Mouse (Mus musculus): ENCODE data around the gene Prl8a8. TPM values are rescaled to one million over a fixed set of nuclear protein-coding genes. Genes with fewer than 3 reads are reported as not detected.

The Prl8a8 gene
- polyA plus RNA-seq (2015; fragmentation: Nextera tagmentation; extraction: Ambion mirVana) = not detected in 2 replicates

DNA sequence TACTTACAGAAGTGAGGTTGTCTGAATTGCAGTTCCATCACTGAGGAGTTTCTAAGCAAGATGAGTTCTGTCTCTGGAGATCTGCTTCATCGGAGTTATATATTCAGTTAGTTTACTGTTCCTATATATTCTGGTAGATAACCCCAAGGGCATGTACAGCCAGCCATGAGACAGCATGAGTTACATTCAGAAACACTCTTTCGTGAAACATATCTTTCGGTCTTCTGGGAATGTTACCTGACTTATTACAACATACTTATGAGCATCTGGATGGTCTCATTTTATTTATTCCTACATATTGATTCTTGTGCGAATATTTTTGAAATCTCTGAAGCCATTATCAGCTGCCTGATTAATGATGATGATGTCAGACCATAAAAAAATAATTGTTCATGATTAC lies at the start of gene Prl8a8:
Gene Prl8a8 (minus strand): TSS at position 101 of the 400 bp plus-strand sequence.
- Histone ChIP-seq H3K9ac (ENCODE audit: low read depth, low read length) (no peak within 1 kb of the TSS), H3K9me3 (replicated peaks; ENCODE audit: control insufficient read depth, low read length) (no peaks in the 10 kb centered on the region), H3K4me1 (ENCODE audit: control insufficient read depth, low read depth, low read length) (no peaks in the 10 kb centered on the region), H3K27ac (ENCODE audit: low read length) (no peak within 1 kb of the TSS), H3K4me2 (ENCODE audit: low read depth, low read length) (no peak within 1 kb of the TSS), H3K27me3 (ENCODE audit: control insufficient read depth, insufficient read depth, low read depth, low read length) (no peaks in the 10 kb centered on the region), H3K4me3 (ENCODE audit: low read depth, low read length) (no peak within 1 kb of the TSS), H3K36me3 (ENCODE audit: control insufficient read depth, insufficient read depth) (no peaks in the 10 kb centered on the region)
- no peak for ATAC-seq (ENCODE audit: low read depth)
- WGBS (ENCODE audit: insufficient replicate concordance) = 65% methylated on average over 4 of the region's 4 CpGs

GRCm38 (mm10) chr13:27553336-27553735 lies 40.3 kb upstream of the Prl8a8 start:
- Histone ChIP-seq H3K9ac (ENCODE audit: low read depth, low read length) (no peak overlapping the region), H3K27ac (ENCODE audit: low read length) (no peak overlapping the region), H3K4me2 (ENCODE audit: low read depth, low read length) (no peak overlapping the region), H3K4me3 (ENCODE audit: low read depth, low read length) (no peak overlapping the region), H3K36me3 (ENCODE audit: control insufficient read depth, insufficient read depth) (no peaks in the 10 kb centered on the region), H3K27me3 (ENCODE audit: control insufficient read depth, insufficient read depth, low read depth, low read length) (no peaks in the 10 kb centered on the region), H3K9me3 (replicated peaks; ENCODE audit: control insufficient read depth, low read length) (no peaks in the 10 kb centered on the region), H3K4me1 (ENCODE audit: control insufficient read depth, low read depth, low read length) (no peaks in the 10 kb centered on the region)
- no peak for ATAC-seq (ENCODE audit: low read depth)

GRCm38 (mm10) chr13:27523156-27523555 lies 10.1 kb upstream of the Prl8a8 start:
- Histone ChIP-seq H3K9ac (ENCODE audit: low read depth, low read length) (no peak overlapping the region), H3K4me1 (ENCODE audit: control insufficient read depth, low read depth, low read length) (no peaks in the 10 kb centered on the region), H3K27ac (ENCODE audit: low read length) (no peak overlapping the region), H3K9me3 (replicated peaks; ENCODE audit: control insufficient read depth, low read length) (no peaks in the 10 kb centered on the region), H3K4me2 (ENCODE audit: low read depth, low read length) (no peak overlapping the region), H3K4me3 (ENCODE audit: low read depth, low read length) (no peak overlapping the region), H3K27me3 (ENCODE audit: control insufficient read depth, insufficient read depth, low read depth, low read length) (no peaks in the 10 kb centered on the region), H3K36me3 (ENCODE audit: control insufficient read depth, insufficient read depth) (no peaks in the 10 kb centered on the region)
- no peak for ATAC-seq (ENCODE audit: low read depth)
- WGBS (ENCODE audit: insufficient replicate concordance) = 60% methylated on average over 4 of the region's 4 CpGs

- WGBS (ENCODE audit: insufficient replicate concordance) = 43% methylated on average over 1 of the region's 1 CpGs
- no peak overlapping the region for H3K27ac ChIP-seq (ENCODE audit: low read length)
These were observed 5.4 kb downstream of the Prl8a8 start for GRCm38 (mm10) chr13:27507645-27508044.

More at GRCm38 (mm10) chr13:27507645-27508044, 5.4 kb downstream of the Prl8a8 start:
- Histone ChIP-seq H3K27me3 (ENCODE audit: control insufficient read depth, insufficient read depth, low read depth, low read length) (no peaks in the 10 kb centered on the region), H3K4me1 (ENCODE audit: control insufficient read depth, low read depth, low read length) (no peaks in the 10 kb centered on the region), H3K9me3 (replicated peaks; ENCODE audit: control insufficient read depth, low read length) (no peaks in the 10 kb centered on the region), H3K36me3 (ENCODE audit: control insufficient read depth, insufficient read depth) (no peaks in the 10 kb centered on the region), H3K9ac (ENCODE audit: low read depth, low read length) (no peak overlapping the region), H3K4me3 (ENCODE audit: low read depth, low read length) (no peak overlapping the region), H3K4me2 (ENCODE audit: low read depth, low read length) (no peak overlapping the region)
- no peak for ATAC-seq (ENCODE audit: low read depth)

Other genes with a start within 250 kb of the Prl8a8 start
- gene Prl6a1, start 200.6 kb downstream of the Prl8a8 start, polyA plus RNA-seq (2015; fragmentation: Nextera tagmentation; extraction: Ambion mirVana) = not detected in 2 replicates
- not detected in 2 replicates for gene Prl8a2, start 167.5 kb downstream of the Prl8a8 start, polyA plus RNA-seq (2015; fragmentation: Nextera tagmentation; extraction: Ambion mirVana)
- not detected in 2 replicates for gene Prl2b1, start 122.4 kb downstream of the Prl8a8 start, polyA plus RNA-seq (2015; fragmentation: Nextera tagmentation; extraction: Ambion mirVana)
- gene Prl8a6, start 74.5 kb downstream of the Prl8a8 start, polyA plus RNA-seq (2015; fragmentation: Nextera tagmentation; extraction: Ambion mirVana) = not detected in 2 replicates
- not detected in 2 replicates for gene Prl8a9, start 51.4 kb upstream of the Prl8a8 start, polyA plus RNA-seq (2015; fragmentation: Nextera tagmentation; extraction: Ambion mirVana)
- not detected in 2 replicates for gene Prl8a1, start 69.0 kb upstream of the Prl8a8 start, polyA plus RNA-seq (2015; fragmentation: Nextera tagmentation; extraction: Ambion mirVana)
- not detected in 2 replicates for gene Prl7b1, start 97.4 kb upstream of the Prl8a8 start, polyA plus RNA-seq (2015; fragmentation: Nextera tagmentation; extraction: Ambion mirVana)
- not detected in 2 replicates for gene Prl7a1, start 129.3 kb upstream of the Prl8a8 start, polyA plus RNA-seq (2015; fragmentation: Nextera tagmentation; extraction: Ambion mirVana)
- gene Prl7a2, start 154.8 kb upstream of the Prl8a8 start, polyA plus RNA-seq (2015; fragmentation: Nextera tagmentation; extraction: Ambion mirVana) = not detected in 2 replicates
- not detected in 2 replicates for gene Prl7d1, start 203.5 kb upstream of the Prl8a8 start, polyA plus RNA-seq (2015; fragmentation: Nextera tagmentation; extraction: Ambion mirVana)